Mouse (Mus musculus) thymus, postnatal 36 days (tissue): ENCODE results near the gene Vip.

ENCODE experiments used
- DNase-seq, 2 experiments: peaks; one replicate each; pipeline ENCODE4 v3.0.0; 2022; ENCODE audit warnings: mixed read lengths in 2 of 2

Vip gene

GRCm38 (mm10) chr10:5639112-5639511 lies at the start of gene Vip:
Gene Vip, plus strand, starts transcription at chr10:5639218.
- DNase-seq, result no peak

GRCm38 (mm10) chr10:5591061-5591460 lies 48.0 kb upstream of the Vip start:
- DNase-seq, result no peak

- no peak for DNase-seq
Measured at GRCm38 (mm10) chr10:5591996-5592395, 47.0 kb upstream of the Vip start.

DNA sequence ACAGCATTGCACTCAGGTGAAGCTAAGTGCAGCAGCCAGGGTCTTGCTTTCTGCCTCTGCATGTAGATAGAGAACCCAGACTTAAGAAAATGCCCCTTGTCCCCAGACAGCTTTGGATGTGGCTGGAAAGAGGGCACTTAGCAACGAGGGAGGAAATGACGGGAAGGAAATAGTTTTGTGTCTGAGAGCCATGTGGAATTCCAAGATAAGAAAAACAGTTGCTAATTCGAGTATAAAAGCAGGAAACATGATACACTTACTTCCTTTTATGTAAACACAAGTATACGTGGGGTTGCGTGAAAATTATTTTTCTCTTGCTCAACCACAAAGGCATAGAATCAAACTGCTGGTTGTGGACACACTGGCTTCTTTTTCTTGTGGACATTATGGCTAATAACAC lies 45.6 kb upstream of the Vip start, which contains the start of gene Myct1:
Gene Myct1, plus strand, starts transcription at position 312 of the 400 bp plus-strand sequence.
- no peak for DNase-seq

GRCm38 (mm10) chr10:5594457-5594856 lies 44.6 kb upstream of the Vip start:
- DNase-seq, result no peak

- no peak for DNase-seq
Measured at GRCm38 (mm10) chr10:5596559-5596958, 42.5 kb upstream of the Vip start.

GRCm38 (mm10) chr10:5600123-5600522 lies 38.9 kb upstream of the Vip start:
- peak in 1 of 2 experiments; percentile 15 for DNase-seq

DNA sequence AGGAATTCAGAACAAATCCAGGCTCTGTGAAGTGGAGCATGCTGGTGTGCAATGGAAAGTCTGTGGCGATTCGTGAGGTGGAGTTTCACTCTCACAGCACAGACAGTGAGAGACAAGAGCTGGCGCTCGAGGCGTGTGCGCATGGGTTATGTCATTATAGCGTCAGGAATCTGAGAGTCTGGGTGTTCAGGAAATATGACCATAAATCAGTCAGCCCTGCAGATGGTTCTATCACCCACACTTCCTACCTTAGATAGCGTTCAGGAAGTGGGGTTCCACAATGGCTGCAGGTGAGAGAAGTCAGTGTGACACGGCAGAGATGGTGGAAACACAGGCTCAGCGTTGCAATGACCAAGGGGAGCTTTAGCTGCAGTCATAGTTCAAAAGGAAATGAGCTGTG lies 35.5 kb upstream of the Vip start:
- DNase-seq, result no peak

- no peak for DNase-seq
Measured at GRCm38 (mm10) chr10:5604371-5604770, 34.6 kb upstream of the Vip start.

- DNase-seq, result no peak
Measured at GRCm38 (mm10) chr10:5608874-5609273, 30.1 kb upstream of the Vip start.

GRCm38 (mm10) chr10:5615186-5616040 lies 23.6 kb upstream of the Vip start:
- no peak for DNase-seq

DNA sequence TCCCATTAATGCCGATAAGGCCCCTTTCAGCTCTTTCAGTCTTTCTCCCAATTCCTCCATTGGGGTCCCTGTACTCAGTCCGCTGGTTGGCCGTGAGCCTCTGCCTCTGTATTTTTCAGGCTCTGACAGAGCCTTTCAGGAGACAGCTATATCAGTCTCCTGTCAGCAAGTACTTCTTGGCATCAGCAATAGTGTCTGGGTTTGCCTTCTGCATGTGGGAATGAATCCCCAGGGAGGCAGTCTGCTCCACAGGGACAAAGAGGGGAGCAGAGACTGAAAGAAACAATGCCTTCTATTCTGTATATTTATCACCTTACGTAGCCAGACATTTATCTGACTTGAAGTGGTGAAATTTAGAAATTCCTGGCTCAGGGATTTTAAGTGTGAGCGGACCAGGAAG lies 12.8 kb upstream of the Vip start:
- DNase-seq, result no peak

GRCm38 (mm10) chr10:5633672-5634200 lies 5.3 kb upstream of the Vip start:
- DNase-seq, result no peak

- no peak for DNase-seq
Measured at GRCm38 (mm10) chr10:5634336-5634735, 4.7 kb upstream of the Vip start.

DNA sequence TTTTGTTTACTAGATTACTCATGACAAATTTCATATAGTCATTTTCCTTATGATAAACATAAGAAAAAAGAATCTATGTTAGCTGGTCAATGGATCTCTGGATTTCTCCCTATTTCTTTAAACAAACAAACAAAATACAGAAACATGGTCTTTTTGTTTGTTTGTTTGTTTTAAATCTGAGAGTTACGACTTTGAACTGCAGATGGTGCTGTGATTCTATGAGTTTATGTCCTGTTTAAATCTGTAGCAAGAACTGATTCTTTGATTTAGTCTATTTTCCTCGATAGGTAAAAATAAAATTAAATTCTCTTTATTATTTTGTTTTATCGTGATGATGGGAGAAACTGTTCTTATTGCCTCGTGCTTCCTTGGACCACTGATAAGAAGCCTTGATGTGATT lies 1.7 kb upstream of the Vip start:
- no peak for DNase-seq

- no peak for DNase-seq
Measured at GRCm38 (mm10) chr10:5681275-5681674, 42.3 kb downstream of the Vip start.

GRCm38 (mm10) chr10:5685608-5686007 lies 46.6 kb downstream of the Vip start:
- DNase-seq, result no peak

GRCm38 (mm10) chr10:5694351-5694750 lies 55.3 kb downstream of the Vip start:
- DNase-seq, result no peak
